Mouse (Mus musculus) large intestine, adult 2 months (tissue): Measurements from ENCODE around the gene Myt1l. TPM values are rescaled to one million over a fixed set of nuclear protein-coding genes. Genes with fewer than 3 reads are reported as not detected.

ENCODE experiments used
- DNase-seq: peaks from one replicate; pipeline ENCODE4 v3.0.0-alpha.2; 2012; ENCODE audit warnings: low read depth, low spot score
- WGBS: fragments of 180-500 bp; shearing (Covaris S2); methylation state at CpG from one replicate; pipeline ENCODE4 v1.1.7; 2018; 5-methylcytosine and 5-hydroxymethylcytosine counted together
- polyA plus RNA-seq: library from polyadenylated mRNA; depleted of rRNA; stranded (reverse); fragments of >200 nt; gene quantifications from 2 replicates; pipeline ENCODE4 v1.2.3, GENCODE M21; 2012

The Myt1l gene
- polyA plus RNA-seq, 1 experiment, result 0.07 TPM

GRCm38 (mm10) chr12:29868295-29868694 lies 340.1 kb downstream of the Myt1l start:
- WGBS, result 80% methylated on average over 4 of the region's 4 CpGs
- no peak for DNase-seq

GRCm38 (mm10) chr12:29868781-29869180 lies 340.6 kb downstream of the Myt1l start:
- WGBS, result 81% methylated on average over 9 of the region's 9 CpGs

DNA sequence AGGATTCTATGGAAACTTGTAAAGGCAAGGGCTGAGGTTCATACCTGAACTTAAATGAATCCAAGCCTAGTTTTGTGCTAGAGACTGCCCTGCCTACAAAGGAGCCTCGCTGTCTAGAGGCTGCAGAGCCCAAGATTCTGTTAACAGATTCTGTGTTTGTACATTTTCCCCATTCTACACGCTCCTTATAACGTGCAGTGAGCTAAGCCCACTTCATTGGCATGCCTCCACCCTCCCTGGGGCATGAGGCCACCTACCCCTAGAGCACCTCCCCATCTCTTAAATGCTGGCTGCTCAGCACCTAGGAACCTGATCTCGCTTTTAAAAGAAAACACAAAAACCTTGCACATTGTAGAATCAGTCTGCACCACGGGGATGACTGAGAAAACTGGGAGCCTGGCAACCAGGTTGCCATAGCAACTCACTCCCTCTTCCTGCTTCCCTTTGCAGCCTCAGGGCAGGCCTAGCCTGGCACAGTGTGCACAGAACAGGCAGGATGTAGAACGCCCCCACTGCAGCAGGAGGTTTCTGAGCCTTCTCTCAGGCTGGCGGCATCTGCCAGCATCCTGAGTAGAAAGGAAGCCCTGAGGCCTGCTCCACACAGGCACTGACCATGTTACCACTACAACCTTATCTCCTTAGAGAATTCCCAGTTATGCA lies 344.1 kb downstream of the Myt1l start:
- 44% methylated on average over 7 of the region's 7 CpGs for WGBS
- DNase-seq, result no peak

More at GRCm38 (mm10) chr12:29868781-29869180, 340.6 kb downstream of the Myt1l start:
- DNase-seq, result no peak

- 44% methylated on average over 1 of the region's 1 CpGs for WGBS
- DNase-seq, result no peak
Observed at GRCm38 (mm10) chr12:29873281-29873772, 345.1 kb downstream of the Myt1l start.

DNA sequence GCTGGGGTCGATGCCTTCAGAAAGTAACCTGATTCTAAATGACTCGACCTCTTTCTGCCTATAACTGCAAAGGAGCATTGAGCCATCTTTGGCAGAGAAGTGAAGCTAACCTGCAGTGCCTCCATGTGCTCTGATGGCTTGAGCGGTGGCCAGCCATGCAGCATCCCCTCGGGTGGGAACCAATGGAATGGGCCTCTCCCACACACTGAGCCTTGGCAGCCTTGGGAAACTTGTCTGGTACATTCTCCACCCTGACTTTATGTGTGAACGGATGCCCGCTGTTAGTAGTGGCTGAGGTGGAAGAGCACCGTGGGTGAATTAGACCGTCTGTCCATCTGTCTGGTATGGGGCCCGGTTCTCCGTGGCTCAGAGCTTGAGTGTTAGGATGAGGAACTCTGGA lies 349.8 kb downstream of the Myt1l start:
- 79% methylated on average over 10 of the region's 10 CpGs for WGBS

GRCm38 (mm10) chr12:29882871-29883617 lies 354.9 kb downstream of the Myt1l start:
- WGBS, result 20% methylated on average over 9 of the region's 9 CpGs
- no peak for DNase-seq

More for the DNA sequence above, 349.8 kb downstream of the Myt1l start:
- DNase-seq, result no peak

DNA sequence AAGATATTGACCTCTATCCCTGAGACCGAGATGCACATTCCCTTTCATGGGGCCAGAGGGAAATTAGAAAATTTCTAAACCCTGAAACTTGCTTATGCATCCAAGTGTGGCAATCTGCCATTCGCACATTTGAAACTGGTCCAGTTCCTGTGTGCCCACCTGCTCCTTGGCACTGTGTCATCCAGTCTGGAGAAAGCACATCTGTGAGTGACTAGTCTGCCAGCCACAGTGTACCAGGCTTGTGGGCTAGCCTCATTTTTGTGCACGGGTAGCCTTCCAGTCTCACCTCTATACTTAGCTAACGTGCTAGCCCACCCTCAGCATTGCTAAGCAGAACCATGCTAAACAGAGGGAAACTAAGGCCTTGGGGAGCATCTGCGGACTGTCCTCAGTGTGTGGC lies 356.2 kb downstream of the Myt1l start:
- WGBS, result 75% methylated on average over 5 of the region's 5 CpGs
- DNase-seq, result no peak

DNA sequence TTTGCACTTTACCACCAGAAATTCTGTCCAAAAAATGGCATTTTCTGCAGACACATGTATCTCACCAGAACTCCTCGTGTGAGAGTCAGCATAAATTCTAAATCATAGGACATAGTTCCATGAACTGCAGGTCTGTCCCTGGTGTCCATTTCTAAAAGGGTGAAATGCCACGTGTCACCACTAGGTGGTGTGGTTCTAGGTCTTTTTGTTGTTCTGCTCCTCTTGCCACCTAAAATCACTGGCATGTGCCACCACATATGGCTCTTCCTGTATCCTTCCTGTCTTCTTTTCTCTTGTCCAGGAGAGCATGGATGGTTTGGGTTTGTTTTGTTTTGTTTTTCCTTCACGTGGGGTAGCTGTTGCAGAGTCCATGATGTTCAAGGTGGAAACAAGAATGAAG lies 366.5 kb downstream of the Myt1l start:
- WGBS, result 12% methylated on average over 3 of the region's 3 CpGs
- DNase-seq, result no peak

DNA sequence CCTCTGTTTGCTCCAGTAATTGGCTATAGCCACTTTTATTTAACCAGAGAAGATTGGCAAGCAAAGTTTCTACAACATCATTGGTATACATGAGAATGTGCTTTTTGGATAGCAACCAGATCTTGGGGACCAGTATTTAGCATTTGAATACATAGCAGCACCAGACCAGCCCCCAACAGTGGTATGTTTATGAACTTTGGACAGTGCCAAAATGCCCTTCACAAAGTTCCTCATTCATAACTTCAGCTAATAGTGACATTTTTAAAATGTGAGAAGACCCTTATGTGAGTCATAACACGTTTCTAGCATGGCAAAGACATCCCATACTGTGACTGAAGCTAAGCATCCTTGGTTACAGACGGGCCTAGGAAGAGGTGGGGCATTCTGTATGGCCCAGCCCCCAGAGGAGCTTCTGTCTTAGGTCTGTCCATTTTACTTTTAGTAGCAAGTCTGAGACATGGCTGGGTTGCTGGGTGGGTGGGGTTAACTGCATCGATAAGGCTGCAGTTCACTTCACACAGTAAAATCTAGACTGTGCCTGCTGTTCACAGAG lies 369.4 kb downstream of the Myt1l start:
- no peak for DNase-seq
- 60% methylated on average over 3 of the region's 3 CpGs for WGBS

DNA sequence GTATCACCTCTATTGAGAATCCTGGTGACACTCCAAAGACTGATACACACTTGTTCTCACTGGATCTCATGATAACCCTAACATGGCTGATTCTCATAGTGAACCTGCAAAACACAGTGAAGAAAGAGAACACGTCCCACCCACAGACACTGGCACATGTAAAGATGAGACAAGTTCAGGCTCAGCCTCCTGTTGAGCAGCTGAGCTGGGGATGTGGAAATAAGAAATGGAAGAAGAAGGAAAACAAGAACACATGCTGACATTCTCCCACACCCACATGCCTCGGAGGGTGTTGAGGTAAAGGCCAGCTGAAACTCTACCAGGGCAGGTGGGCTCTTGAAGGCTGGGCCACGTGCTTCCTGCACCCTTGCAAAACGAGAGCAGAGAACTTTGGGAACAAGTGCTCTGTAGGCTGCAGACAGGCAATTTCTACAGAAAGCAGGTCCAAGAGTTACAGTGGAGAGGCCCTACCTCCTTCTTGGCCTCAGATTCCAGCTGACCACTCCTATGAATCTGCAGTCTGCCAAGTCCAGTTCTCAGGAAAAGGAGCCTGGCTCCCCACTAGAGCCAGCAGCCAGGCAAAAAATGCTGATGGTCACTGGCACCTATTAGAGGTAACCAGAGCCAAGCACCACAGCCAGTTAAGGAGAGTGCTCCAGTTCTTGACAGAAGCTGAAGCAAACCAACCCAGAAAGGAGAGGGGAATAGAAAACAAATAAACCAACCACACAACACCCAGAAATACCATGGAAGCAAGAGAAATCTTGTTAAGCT lies 376.1 kb downstream of the Myt1l start:
- no peak for DNase-seq
- 69% methylated on average over 4 of the region's 4 CpGs for WGBS

GRCm38 (mm10) chr12:29907056-29907455 lies 378.9 kb downstream of the Myt1l start:
- 29% methylated on average over 2 of the region's 2 CpGs for WGBS
- no peak for DNase-seq

GRCm38 (mm10) chr12:29916139-29916538 lies 388.0 kb downstream of the Myt1l start:
- no peak for DNase-seq
- WGBS, result 57% methylated on average over 3 of the region's 3 CpGs

DNA sequence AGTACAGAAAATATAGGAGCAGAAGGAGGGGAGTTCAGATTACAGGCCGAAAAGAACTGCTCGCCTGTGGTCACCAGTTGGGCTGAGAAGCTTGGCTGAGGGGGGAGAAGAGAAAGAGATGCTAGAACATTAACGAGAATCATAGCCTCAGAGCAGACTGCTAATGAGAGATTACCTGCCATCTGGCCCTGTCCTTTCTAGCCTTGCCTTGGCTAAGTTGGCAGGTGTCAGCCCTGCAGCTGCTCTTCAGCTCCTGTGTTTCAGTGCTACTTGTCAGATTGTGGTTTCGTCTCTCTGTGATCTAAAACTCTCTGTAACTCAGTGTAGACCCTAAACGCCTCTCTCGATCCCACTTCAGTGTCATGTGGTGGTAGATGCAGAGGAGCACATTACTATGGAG lies 388.6 kb downstream of the Myt1l start:
- 87% methylated on average over 6 of the region's 6 CpGs for WGBS
- no peak for DNase-seq

DNA sequence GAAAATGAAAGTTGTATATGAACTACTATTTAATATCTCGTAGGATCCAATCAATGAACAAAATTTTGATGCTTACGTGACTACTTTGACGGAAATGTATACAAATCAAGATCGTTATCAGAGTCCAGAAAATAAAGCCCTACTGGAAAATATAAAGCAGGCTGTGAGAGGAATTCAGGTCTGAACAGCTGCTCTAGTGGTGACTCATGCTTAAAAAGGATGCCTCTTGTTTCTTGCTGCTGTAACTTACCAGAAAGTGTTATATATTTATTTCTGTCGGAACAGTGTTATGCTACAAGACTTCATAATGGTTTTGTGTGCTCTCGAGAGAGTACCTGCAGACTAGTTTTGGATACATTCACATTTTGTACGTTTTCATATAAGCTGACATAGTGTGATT lies 392.1 kb downstream of the Myt1l start:
- 72% methylated on average over 7 of the region's 7 CpGs for WGBS
- no peak for DNase-seq

DNA sequence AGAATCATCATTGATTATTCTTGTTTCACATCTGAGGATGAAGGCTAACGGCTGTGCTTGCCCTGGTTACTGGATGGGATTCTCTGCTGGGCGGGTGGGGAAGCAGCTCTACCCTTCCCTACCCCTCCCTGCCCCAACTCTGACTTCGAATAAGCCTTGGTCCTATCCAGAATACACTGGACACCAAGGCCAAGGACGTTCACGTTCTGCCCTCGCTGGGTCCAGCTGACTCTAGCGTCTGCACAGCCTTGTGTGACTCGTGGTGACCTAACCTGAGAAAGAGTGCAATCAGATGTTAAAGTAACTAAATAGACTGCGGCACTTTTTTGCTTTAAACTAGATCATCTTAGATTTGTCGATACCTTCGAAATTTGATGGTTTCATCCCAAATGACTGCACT lies 393.3 kb downstream of the Myt1l start:
- WGBS, result 67% methylated on average over 11 of the region's 11 CpGs
- DNase-seq, result no peak

DNA sequence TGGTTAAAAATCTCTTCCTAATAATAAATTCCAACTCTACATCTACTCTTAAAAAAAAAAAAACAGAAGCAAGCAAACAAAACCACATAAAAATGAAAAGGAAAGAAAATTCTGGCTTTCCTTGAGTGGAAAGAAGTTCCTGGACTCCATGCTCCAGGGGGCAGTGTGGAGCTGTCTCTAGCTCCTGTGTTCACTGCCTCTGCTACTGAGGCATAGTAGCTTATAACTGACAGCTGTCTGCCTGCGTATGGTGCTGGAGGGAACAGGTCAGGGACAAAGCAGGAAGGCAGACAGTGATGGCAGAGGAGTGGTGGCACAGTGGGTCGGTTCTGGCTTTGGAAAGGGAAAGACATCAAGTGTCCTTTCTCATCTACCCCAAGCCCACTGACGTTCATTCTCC lies 398.7 kb downstream of the Myt1l start:
- 38% methylated on average over 3 of the region's 3 CpGs for WGBS
- DNase-seq, result no peak

DNA sequence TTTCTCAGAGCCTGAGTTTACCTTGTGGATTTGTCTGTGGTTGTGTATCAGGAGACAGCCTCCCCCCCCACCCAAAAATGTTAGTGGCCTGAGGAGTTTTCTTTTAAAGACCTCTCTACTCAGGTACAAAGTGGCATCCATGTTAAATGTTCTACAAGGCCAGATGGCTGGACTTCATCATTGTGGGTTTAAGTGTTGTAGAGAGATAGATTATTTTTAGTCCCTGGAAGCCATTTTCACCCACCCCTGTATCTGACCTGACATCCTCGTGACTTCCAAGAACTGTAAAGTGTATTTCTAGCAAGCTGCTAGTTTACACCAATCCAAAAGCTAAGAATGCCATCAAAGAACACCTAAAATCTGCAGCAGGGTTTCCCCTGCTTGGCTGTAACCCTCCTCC lies 402.4 kb downstream of the Myt1l start:
- DNase-seq, result no peak
- 43% methylated on average over 1 of the region's 1 CpGs for WGBS

DNA sequence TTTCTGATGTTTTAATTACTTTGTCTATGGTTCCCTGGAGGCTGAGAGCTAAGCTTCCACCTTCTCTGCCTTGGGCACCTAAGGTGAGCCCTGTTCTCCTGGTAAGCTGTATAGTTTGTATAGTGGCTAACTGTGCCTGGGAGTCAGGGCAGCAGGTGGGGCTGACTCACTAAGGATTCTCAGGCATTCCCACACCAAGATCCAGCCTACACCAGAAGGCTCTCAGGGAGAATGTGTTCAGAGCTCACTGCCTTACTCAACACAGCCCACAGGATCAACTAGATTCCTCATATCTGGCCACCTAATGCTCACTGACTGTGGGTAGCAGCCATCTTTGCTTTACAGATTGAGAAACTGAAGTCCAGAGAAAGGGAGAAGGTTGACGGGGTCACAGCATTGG lies 404.8 kb downstream of the Myt1l start:
- no peak for DNase-seq
- 91% methylated on average over 1 of the region's 1 CpGs for WGBS

DNA sequence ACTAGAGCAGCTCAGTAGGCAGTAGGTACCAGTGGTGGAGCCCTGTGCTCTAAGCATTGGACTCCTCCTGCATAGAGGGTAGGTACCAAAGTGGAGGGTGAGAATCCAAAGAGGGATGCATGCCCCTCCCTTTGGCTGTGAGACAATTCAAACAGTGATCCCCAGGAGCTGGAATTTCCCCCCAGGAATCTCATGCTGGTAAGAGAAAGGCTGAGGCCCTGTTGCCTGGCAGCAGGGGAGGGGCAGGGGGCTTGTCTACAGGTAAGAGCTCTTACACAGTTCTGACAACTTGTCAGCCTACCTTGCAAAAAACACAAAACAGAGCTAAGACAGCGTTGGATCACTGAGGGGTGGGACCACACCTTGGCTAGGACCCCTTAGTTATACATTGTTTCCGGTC lies 405.3 kb downstream of the Myt1l start:
- DNase-seq, result no peak
- 67% methylated on average over 2 of the region's 2 CpGs for WGBS

DNA sequence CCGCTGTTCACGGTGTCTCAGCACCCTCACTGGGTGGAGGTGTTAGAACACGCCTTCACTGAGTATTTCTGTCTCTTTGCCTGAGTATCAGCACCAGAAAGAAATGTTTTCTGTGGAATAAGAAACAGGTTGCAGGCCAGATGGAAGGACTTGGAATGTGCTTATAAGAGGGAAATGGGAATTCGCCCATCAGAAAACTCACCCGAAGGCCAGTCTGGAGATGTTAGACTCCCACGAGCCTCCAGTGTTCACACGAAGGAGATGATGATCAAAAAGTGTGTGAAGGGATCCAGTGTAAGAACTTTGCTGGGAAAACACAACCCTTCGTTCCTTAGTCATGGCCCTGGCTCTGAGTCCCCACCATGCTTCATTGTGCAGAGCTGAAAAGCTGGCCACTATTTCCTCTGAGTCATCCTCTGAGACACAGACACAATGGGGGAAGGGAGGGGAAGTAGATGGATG lies 406.0 kb downstream of the Myt1l start:
- WGBS, result 66% methylated on average over 8 of the region's 8 CpGs
- no peak for DNase-seq
